Mouse (Mus musculus) neural tube, embryonic 11.5 days (tissue): ENCODE measurements at regions not wholly inside any gene's neighbourhood (a gene's known extent, or its start where the extent isn't known, plus 50 kb on each side); places are given as distances from the start of the nearest gene placed in this dataset.

ENCODE experiments used
- ATAC-seq: fragments of 200-750 bp; cut with Nextera tagmentation; 2 replicates; pipeline ENCODE4 v1.8.0; 2017; ENCODE audit warnings: moderate number of reproducible peaks, mild to moderate bottlenecking, moderate TSS enrichment, moderate library complexity; ENCODE audit not compliant: insufficient read depth, low FRiP score, low TSS enrichment
- DNase-seq: peaks from one replicate; pipeline ENCODE4 v3.0.0-alpha.2; 2015; ENCODE audit warnings: low spot score
- H3K27ac ChIP-seq: fragments of 300-500 bp; sonication (generic); 2 replicates; pipeline ENCODE4 v1.5.1; 2014; ENCODE audit warnings: low read depth, mild to moderate bottlenecking, low read length
- H3K27me3 ChIP-seq: fragments of 300-500 bp; sonication (generic); 2 replicates; pipeline ENCODE4 v1.6.1; 2014; ENCODE audit warnings: mild to moderate bottlenecking, low read length, mixed read lengths; ENCODE audit not compliant: control insufficient read depth, insufficient read depth
- H3K36me3 ChIP-seq: fragments of 300-500 bp; sonication (generic); 2 replicates; pipeline ENCODE4 v1.6.1; 2014; ENCODE audit warnings: mild to moderate bottlenecking, low read length, moderate library complexity, mixed read lengths; ENCODE audit not compliant: control insufficient read depth, insufficient read depth
- H3K4me1 ChIP-seq: fragments of 300-500 bp; sonication (generic); 2 replicates; pipeline ENCODE4 v1.6.1; 2014; ENCODE audit warnings: low read length, mixed read lengths; ENCODE audit not compliant: control insufficient read depth, insufficient read depth
- H3K4me2 ChIP-seq: fragments of 300-500 bp; sonication (generic); 2 replicates; pipeline ENCODE4 v1.6.1; 2014; ENCODE audit warnings: low read depth, mild to moderate bottlenecking, moderate library complexity
- H3K4me3 ChIP-seq: fragments of 300-500 bp; sonication (generic); 2 replicates; pipeline ENCODE4 v1.5.1; 2014; ENCODE audit warnings: low read depth, low read length
- H3K9ac ChIP-seq: fragments of 300-500 bp; sonication (generic); 2 replicates; pipeline ENCODE4 v1.6.1; 2014; ENCODE audit warnings: mild to moderate bottlenecking, low read length
- H3K9me3 ChIP-seq: fragments of 300-500 bp; sonication (generic); 2 replicates; pipeline ENCODE4 v1.6.1; 2016; ENCODE audit warnings: low read length; ENCODE audit not compliant: control insufficient read depth
- WGBS: fragments of 180-500 bp; shearing (Covaris S2); extraction: QIAGEN DNeasy Blood & Tissue Kit; methylation state at CpG from one replicate; pipeline ENCODE4 v1.1.7; 2014; 5-methylcytosine and 5-hydroxymethylcytosine counted together

DNA sequence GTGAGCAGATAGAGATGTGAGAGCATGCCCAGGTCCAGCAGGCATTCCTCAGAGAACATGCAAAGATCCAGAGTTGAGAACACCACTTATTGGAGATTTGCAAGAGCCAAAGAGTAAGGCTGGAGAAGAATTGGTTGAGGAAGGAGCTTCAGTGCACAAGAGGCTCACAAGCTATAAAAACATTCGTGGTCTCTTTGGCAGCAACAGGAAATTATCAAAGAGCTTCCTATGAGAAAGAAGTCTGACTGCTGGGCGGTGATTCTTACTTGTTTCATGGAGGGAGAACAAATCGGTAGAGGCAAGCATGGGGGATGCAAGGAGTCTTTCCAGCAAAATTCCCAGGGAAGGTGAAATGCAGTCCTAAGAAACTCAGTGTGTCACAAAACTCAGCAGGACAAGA lies 83.0 kb upstream of the Dph5 start:
- no peak for DNase-seq
- H3K27me3 ChIP-seq: no peaks in the 10 kb centered on the region
- no peak overlapping the region for H3K4me2 ChIP-seq
- ATAC-seq: no peak
- H3K4me1 ChIP-seq: no peaks in the 10 kb centered on the region
- no peaks in the 10 kb centered on the region for H3K9me3 ChIP-seq
- no peak overlapping the region for H3K9ac ChIP-seq
- H3K4me3 ChIP-seq: no peak overlapping the region
- WGBS: 82% methylated on average over 3 of the region's 3 CpGs
- no peak overlapping the region for H3K27ac ChIP-seq
- no peaks in the 10 kb centered on the region for H3K36me3 ChIP-seq

DNA sequence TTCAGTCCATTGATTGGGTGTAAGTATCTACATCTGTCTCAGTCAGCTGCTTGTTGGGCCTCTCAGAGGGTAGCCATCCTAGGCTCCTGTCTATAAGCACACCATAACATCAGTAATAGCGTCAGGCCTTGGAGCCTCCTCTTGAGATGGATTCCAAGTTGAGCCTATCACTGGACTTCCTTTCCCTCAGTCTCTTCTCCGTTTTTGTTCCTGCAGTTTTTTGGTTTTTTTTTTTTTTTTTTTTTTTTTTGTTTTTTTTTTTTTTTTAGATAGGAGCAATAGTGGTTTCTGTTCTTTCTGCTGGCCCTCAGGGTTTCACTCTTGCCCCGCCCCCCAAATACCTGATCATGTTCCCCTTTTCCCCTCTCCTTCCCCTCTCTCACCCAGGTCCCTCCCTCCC lies 80.6 kb upstream of the Dph5 start:
- Histone ChIP-seq H3K36me3 (no peaks in the 10 kb centered on the region), H3K4me1 (no peaks in the 10 kb centered on the region), H3K27ac (no peak overlapping the region), H3K9me3 (no peaks in the 10 kb centered on the region), H3K4me2 (no peak overlapping the region), H3K4me3 (no peak overlapping the region), H3K27me3 (no peaks in the 10 kb centered on the region), H3K9ac (no peak overlapping the region)
- ATAC-seq (no peak), DNase-seq (no peak)
- 67% methylated on average over 3 of the region's 3 CpGs for WGBS

DNA sequence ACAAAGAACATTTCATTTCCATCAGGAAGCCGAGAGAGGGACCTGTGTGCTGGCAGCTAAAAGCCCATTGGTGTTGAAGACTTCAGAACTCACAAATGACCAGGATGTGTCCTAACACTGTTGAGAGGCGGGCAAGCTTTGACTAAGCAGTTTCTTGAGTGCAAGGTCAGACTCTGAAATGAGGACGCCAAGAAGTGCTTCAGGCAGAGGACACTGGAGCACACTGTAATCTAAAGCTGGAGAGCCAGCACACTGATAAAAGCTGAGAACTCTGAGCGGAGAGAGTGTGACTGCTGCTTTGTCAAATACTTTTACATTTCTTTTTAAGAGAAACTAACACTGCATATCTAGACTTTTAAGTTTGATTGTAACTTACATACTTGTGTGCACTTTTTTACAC lies 72.5 kb upstream of the Dph5 start:
- WGBS: 82% methylated on average over 4 of the region's 4 CpGs
- no peak overlapping the region for H3K4me2 ChIP-seq
- H3K4me1 ChIP-seq: no peaks in the 10 kb centered on the region
- H3K9ac ChIP-seq: no peak overlapping the region
- no peak for ATAC-seq
- DNase-seq: no peak
- no peaks in the 10 kb centered on the region for H3K9me3 ChIP-seq
- no peak overlapping the region for H3K27ac ChIP-seq
- no peaks in the 10 kb centered on the region for H3K27me3 ChIP-seq
- H3K4me3 ChIP-seq: no peak overlapping the region
- no peaks in the 10 kb centered on the region for H3K36me3 ChIP-seq

DNA sequence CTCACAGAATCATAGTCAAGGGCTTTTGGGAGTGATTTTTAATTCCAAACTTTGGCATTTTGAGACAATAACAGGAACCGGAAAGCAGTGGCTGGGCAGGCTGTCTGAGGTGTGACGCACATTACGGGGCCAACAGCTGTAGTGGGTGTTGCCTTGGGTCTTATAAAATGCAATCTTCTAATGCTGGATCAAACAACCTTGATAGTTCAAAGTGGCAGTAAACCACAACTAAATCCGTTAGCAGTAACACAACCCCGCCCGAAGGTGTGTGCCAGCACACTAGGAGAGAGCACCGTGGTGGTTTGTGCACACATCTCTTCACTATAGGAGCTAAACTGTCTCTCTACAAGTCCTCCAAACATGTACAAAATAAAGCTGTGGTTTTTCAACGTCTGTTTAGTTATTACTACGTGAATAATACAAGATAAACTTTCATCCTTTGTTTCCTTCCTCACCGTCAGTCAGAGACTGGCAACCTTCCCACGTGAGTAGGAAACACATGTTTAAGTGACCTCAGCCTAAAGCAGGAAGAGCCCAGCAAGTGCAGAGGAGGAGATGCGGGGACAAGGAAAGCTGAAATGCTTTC lies 72.0 kb upstream of the Dph5 start:
- Histone ChIP-seq H3K36me3 (no peaks in the 10 kb centered on the region), H3K9me3 (no peaks in the 10 kb centered on the region), H3K4me3 (no peak overlapping the region), H3K27ac (no peak overlapping the region), H3K4me2 (no peak overlapping the region), H3K4me1 (no peaks in the 10 kb centered on the region), H3K27me3 (no peaks in the 10 kb centered on the region), H3K9ac (no peak overlapping the region)
- ATAC-seq (no peak), DNase-seq (no peak)
- WGBS: 77% methylated on average over 12 of the region's 12 CpGs

DNA sequence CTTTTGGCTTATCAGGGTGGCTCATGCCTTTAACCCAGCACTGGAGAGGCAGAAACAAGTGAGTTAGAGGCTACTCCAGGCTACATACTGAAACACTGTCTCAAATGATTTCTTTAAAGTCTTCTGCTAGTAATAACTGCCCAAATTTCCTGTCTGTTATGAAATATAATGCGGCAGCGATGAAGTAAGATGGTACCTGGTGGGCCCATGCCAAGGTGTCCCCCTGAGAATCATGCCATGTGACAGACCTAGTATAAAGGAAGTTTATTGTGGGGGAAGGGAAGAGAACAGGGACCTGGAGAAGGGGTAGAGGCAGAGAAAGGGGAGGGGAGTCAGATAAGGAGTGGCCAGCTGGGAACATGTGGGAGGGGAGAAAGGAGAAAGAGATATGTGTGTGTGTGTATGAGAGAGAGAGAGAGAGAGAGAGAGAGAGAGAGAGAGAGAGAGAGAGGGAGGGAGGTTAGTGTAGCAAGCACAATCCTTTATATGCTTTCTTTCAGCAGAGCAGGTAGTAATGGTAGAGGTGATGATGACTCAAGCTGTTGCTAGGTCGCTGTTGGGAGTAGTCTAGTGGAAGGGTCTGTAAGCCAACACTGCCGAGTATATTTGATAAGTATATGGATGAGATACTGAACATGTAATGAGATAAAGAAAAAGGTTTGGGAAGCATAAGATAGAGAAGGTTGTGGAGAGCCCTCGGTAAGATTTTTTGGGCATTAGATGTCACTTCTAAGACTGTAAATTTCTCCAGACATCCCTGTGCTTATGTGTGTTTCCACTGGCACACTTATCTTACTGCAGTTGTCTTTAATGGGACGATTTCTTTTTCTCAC lies 71.1 kb upstream of the Dph5 start:
- 87% methylated on average over 6 of the region's 6 CpGs for WGBS

GRCm38 (mm10) chr3:115817771-115818170 lies 69.9 kb upstream of the Dph5 start:
- Histone ChIP-seq H3K4me2 (no peak overlapping the region), H3K27ac (no peak overlapping the region), H3K9ac (no peak overlapping the region), H3K36me3 (no peaks in the 10 kb centered on the region), H3K4me3 (no peak overlapping the region), H3K27me3 (no peaks in the 10 kb centered on the region), H3K9me3 (no peaks in the 10 kb centered on the region), H3K4me1 (no peaks in the 10 kb centered on the region)
- DNase-seq (no peak), ATAC-seq (no peak)
- WGBS: 92% methylated on average over 5 of the region's 5 CpGs

More for the DNA sequence above, 71.1 kb upstream of the Dph5 start:
- Histone ChIP-seq H3K36me3 (no peaks in the 10 kb centered on the region), H3K4me1 (no peaks in the 10 kb centered on the region), H3K9me3 (no peaks in the 10 kb centered on the region), H3K9ac (no peak overlapping the region), H3K4me2 (no peak overlapping the region), H3K27me3 (no peaks in the 10 kb centered on the region), H3K27ac (no peak overlapping the region), H3K4me3 (no peak overlapping the region)
- no peak for ATAC-seq
- DNase-seq: no peak

GRCm38 (mm10) chr3:115818734-115819133 lies 68.9 kb upstream of the Dph5 start:
- Histone ChIP-seq H3K4me3 (no peak overlapping the region), H3K36me3 (no peaks in the 10 kb centered on the region), H3K27ac (no peak overlapping the region), H3K9ac (no peak overlapping the region), H3K4me2 (no peak overlapping the region), H3K27me3 (no peaks in the 10 kb centered on the region), H3K9me3 (no peaks in the 10 kb centered on the region), H3K4me1 (no peaks in the 10 kb centered on the region)
- DNase-seq (no peak), ATAC-seq (no peak)
- WGBS: 72% methylated on average over 7 of the region's 7 CpGs

DNA sequence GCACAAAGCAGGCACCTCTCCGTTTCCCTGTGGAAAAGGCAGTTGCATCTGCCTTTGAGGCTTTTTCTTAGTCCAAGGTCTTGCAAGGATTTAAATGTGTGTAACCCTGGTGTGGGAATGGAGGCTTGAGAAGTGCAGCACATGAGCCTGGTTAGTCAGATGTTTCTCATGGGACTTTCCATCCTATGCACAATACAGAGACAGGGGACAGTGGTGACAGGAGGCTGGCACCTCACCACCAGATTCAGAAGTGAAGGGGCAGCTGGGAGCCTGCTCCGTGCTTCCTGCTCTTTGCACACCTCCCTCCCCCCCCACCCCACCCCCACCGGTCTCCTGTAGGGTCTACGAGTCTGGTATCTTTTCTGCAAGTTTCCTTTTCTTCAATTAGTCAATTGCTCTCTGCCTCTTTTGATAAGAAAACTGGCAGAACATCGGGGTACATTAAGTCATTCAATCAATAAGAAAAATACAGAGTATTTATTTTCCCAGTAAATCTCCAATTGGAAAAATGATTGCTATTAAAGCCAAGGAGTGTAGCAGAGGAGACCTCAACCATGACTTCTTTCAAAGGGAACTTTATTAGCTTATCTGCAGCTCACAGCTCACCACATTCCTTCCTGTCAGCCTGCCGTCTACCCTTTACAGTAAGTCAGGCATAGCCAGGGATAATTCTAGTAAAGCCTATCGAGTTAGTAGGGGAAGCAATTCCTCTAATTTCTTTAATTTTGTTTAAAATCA lies 68.1 kb upstream of the Dph5 start:
- Histone ChIP-seq H3K27me3 (no peaks in the 10 kb centered on the region), H3K4me3 (no peak overlapping the region), H3K9ac (no peak overlapping the region), H3K4me1 (no peaks in the 10 kb centered on the region), H3K27ac (no peak overlapping the region), H3K4me2 (no peak overlapping the region), H3K36me3 (no peaks in the 10 kb centered on the region), H3K9me3 (no peaks in the 10 kb centered on the region)
- DNase-seq (no peak), ATAC-seq (no peak)
- 72% methylated on average over 7 of the region's 7 CpGs for WGBS

- Histone ChIP-seq H3K4me2 (no peak overlapping the region), H3K4me3 (no peak overlapping the region), H3K27ac (no peak overlapping the region), H3K36me3 (no peaks in the 10 kb centered on the region), H3K9me3 (no peaks in the 10 kb centered on the region), H3K27me3 (no peaks in the 10 kb centered on the region), H3K9ac (no peak overlapping the region), H3K4me1 (no peaks in the 10 kb centered on the region)
- WGBS: 74% methylated on average over 8 of the region's 8 CpGs
- ATAC-seq (no peak), DNase-seq (no peak)
Measured at GRCm38 (mm10) chr3:115820139-115820481, 67.5 kb upstream of the Dph5 start.
